Mouse (Mus musculus): ENCODE measurements around the gene Phf10.
"Not testable (repeated sequence)": the region's sequence is repeated elsewhere in the genome, so short reads cannot be mapped to it uniquely, and the experiment has no call there.

DNA sequence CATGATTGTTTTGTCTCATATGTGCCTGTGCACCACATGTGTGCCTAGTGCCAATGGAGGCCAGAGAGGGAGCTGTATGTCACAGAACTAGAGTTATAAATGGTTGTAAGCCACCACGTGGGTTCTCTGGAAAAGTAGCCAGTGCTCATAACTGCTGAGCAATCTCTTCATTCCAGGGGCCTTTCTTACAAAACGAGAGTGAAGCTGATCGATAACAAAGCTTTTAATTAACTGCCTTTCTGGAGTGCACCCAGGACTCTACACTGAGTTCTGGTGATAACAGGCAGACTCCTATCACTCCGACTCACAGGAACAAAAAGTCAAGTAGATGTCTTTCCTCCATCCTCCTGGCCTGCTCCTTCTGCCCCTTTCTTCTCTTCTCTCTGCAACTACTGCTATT lies 39.0 kb upstream of the Phf10 start:
- not testable (repeated sequence) for TF ChIP-seq POLR2A (IDR thresholded peaks at IDR 0.05; ENCODE audit: borderline replicate concordance, insufficient read depth, low read length); CTCF (IDR thresholded peaks at IDR 0.05; ENCODE audit: borderline replicate concordance, insufficient read depth, low read depth, low read length)

All from cerebellum, adult 2 months (tissue).